Mouse (Mus musculus) left cerebral cortex, postnatal 25 days (tissue): ENCODE results near the gene Tfeb. TPM values are rescaled to one million over a fixed set of nuclear protein-coding genes. Genes with fewer than 3 reads are reported as not detected.

Source experiments
- DNase-seq, 2 experiments: peaks; one replicate each; pipeline ENCODE4 v3.0.0; 2022; ENCODE audit warnings: low spot score in 2 of 2, mixed read lengths in 1 of 2
- intact Hi-C: fragments of 180-260 bp; cut with DNase I; formaldehyde crosslinking; loops from one replicate; pipeline ENCODE4 v1.15.1; 2025
- total RNA-seq, 2 experiments: library from RNA; stranded (reverse); gene quantifications; 2 replicates each; pipeline ENCODE4 v1.2.3; 2021

Tfeb gene
- total RNA-seq, 2 experiments from 2014 or later, result 8.2 to 11.5 TPM

GRCm38 (mm10) chr17:47707961-47708360, 28.9 kb upstream of the Tfeb start:
- intact Hi-C loops, result no loop called here
- no peak for DNase-seq

GRCm38 (mm10) chr17:47708972-47709371, 27.9 kb upstream of the Tfeb start:
- DNase-seq, result no peak
- intact Hi-C loops, result no loop called here

- intact Hi-C loops, result no loop called here
- DNase-seq, result no peak
Measured at GRCm38 (mm10) chr17:47710036-47710435, 26.8 kb upstream of the Tfeb start.

- intact Hi-C loops, result no loop called here
- DNase-seq, result no peak
Measured at GRCm38 (mm10) chr17:47711883-47712282, 24.9 kb upstream of the Tfeb start.

GRCm38 (mm10) chr17:47712889-47713571, 23.8 kb upstream of the Tfeb start:
- intact Hi-C loops, result no loop called here
- DNase-seq, result no peak

GRCm38 (mm10) chr17:47715037-47715436, 21.8 kb upstream of the Tfeb start:
- DNase-seq, result no peak
- intact Hi-C loops, result no loop called here

- DNase-seq, result no peak
- intact Hi-C loops, result no loop called here
Measured at GRCm38 (mm10) chr17:47721183-47721582, 15.6 kb upstream of the Tfeb start.

GRCm38 (mm10) chr17:47726566-47726965, 10.3 kb upstream of the Tfeb start, which contains the start of gene Pgc:
Gene Pgc, plus strand, starts transcription at chr17:47726842.
- intact Hi-C loops, result no loop called here
- no peak for DNase-seq

- intact Hi-C loops, result no loop called here
- no peak for DNase-seq
Measured at GRCm38 (mm10) chr17:47730633-47731575, 5.9 kb upstream of the Tfeb start.

GRCm38 (mm10) chr17:47735553-47736100, 1.2 kb upstream of the Tfeb start:
- intact Hi-C loops, result loop anchor here (5.0 kb wide), 1 partner anchor 142 kb away; no protein-coding TSS in a partner anchor

GRCm38 (mm10) chr17:47737271-47738065, 638 bp downstream of the Tfeb start:
- DNase-seq, result peak; percentile 73
- intact Hi-C loops, result loop anchor here (5.0 kb wide), 1 partner anchor 140 kb away; no protein-coding TSS in a partner anchor

More at GRCm38 (mm10) chr17:47735553-47736100, 1.2 kb upstream of the Tfeb start:
- DNase-seq, result no peak

- DNase-seq, result no peak
- intact Hi-C loops, result loop anchor here (5.0 kb wide), 1 partner anchor 139 kb away; no protein-coding TSS in a partner anchor
Measured at GRCm38 (mm10) chr17:47738066-47738878, 1.4 kb downstream of the Tfeb start.

- DNase-seq, result no peak
- intact Hi-C loops, result loop anchor here (5.0 kb wide), 1 partner anchor 138 kb away; no protein-coding TSS in a partner anchor
Measured at GRCm38 (mm10) chr17:47738879-47739798, 2.3 kb downstream of the Tfeb start.

GRCm38 (mm10) chr17:47740186-47740585, 3.4 kb downstream of the Tfeb start:
- no peak for DNase-seq
- intact Hi-C loops, result no loop called here

GRCm38 (mm10) chr17:47742991-47743734, 6.3 kb downstream of the Tfeb start:
- intact Hi-C loops, result no loop called here
- DNase-seq, result no peak

GRCm38 (mm10) chr17:47744086-47744485, 7.3 kb downstream of the Tfeb start:
- no peak for DNase-seq
- intact Hi-C loops, result no loop called here
